Mouse (Mus musculus) cortical plate, adult 2 months (tissue): ENCODE measurements around the gene Igfbp6. TPM values are rescaled to one million over a fixed set of nuclear protein-coding genes. Genes with fewer than 3 reads are reported as not detected.

Experiments used
- H3K27ac ChIP-seq: fragments of 200-500 bp; 2 replicates; pipeline ENCODE4 v1.5.1; 2012; ENCODE audit warnings: low read length, control low read depth, inconsistent platforms; ENCODE audit not compliant: insufficient read depth
- H3K4me1 ChIP-seq: fragments of 200-500 bp; 2 replicates; pipeline ENCODE4 v1.6.1; 2011; ENCODE audit warnings: low read length; ENCODE audit not compliant: control insufficient read depth, insufficient read depth
- H3K4me3 ChIP-seq: fragments of 200-500 bp; 2 replicates; pipeline ENCODE4 v1.5.1; 2011; ENCODE audit warnings: mild to moderate bottlenecking, low read length, control low read depth; ENCODE audit not compliant: insufficient read depth
- CTCF ChIP-seq: fragments of 200-500 bp; IDR thresholded peaks from 2 replicates; pipeline ENCODE4 v1.5.1; 2011; ENCODE audit warnings: mild to moderate bottlenecking, control low read depth, low read length; ENCODE audit not compliant: insufficient read depth; ENCODE audit errors: extremely low read depth
- POLR2A ChIP-seq: fragments of 200-500 bp; IDR thresholded peaks from 2 replicates; pipeline ENCODE4 v1.6.1; 2011; ENCODE audit warnings: mild to moderate bottlenecking, low read length, control low read depth; ENCODE audit not compliant: insufficient read depth; ENCODE audit errors: extremely low read depth
- polyA plus RNA-seq: library from polyadenylated mRNA; depleted of rRNA; stranded (reverse); fragments of >200 nt; gene quantifications from 2 replicates; pipeline ENCODE4 v1.2.3, GENCODE M21; 2012

Igfbp6 gene
- polyA plus RNA-seq, 1 experiment = 69.5 TPM

GRCm38 (mm10) chr15:102107689-102108573 is 36.2 kb upstream of the Igfbp6 start:
- no peak overlapping the region; the same call in 1 of the 2 replicates for H3K4me3 ChIP-seq
- H3K27ac ChIP-seq = no peak overlapping the region
- TF ChIP-seq CTCF (peak; percentile 75), POLR2A (no peak)
- peaks cover 7% of the 10 kb centered on the region for H3K4me1 ChIP-seq

- Histone ChIP-seq H3K4me1 (peaks cover 7% of the 10 kb centered on the region), H3K27ac (no peak overlapping the region), H3K4me3 (no peak overlapping the region)
- TF ChIP-seq CTCF (peak; percentile 80), POLR2A (no peak)
Measured at GRCm38 (mm10) chr15:102108651-102109525, 35.3 kb upstream of the Igfbp6 start.

GRCm38 (mm10) chr15:102110271-102110670 is 33.9 kb upstream of the Igfbp6 start:
- no peak overlapping the region for H3K27ac ChIP-seq
- H3K4me1 ChIP-seq = peaks cover 5% of the 10 kb centered on the region
- H3K4me3 ChIP-seq = no peak overlapping the region

GRCm38 (mm10) chr15:102110701-102111494 is 33.3 kb upstream of the Igfbp6 start:
- TF ChIP-seq POLR2A (no peak), CTCF (no peak)
- Histone ChIP-seq H3K4me3 (no peak overlapping the region), H3K27ac (no peak overlapping the region), H3K4me1 (peaks cover 5% of the 10 kb centered on the region)

More at GRCm38 (mm10) chr15:102110271-102110670, 33.9 kb upstream of the Igfbp6 start:
- TF ChIP-seq POLR2A (no peak), CTCF (no peak)

GRCm38 (mm10) chr15:102111495-102111829 is 32.7 kb upstream of the Igfbp6 start:
- Histone ChIP-seq H3K4me1 (peaks cover 5% of the 10 kb centered on the region), H3K27ac (no peak overlapping the region), H3K4me3 (no peak overlapping the region)
- no peak for TF ChIP-seq POLR2A
- no peak for TF ChIP-seq CTCF

- Histone ChIP-seq H3K4me1 (peaks cover 5% of the 10 kb centered on the region), H3K4me3 (no peak overlapping the region), H3K27ac (no peak overlapping the region)
- no peak for TF ChIP-seq CTCF
- no peak for TF ChIP-seq POLR2A
Measured at GRCm38 (mm10) chr15:102112181-102112580, 32.0 kb upstream of the Igfbp6 start.

- Histone ChIP-seq H3K4me3 (no peak overlapping the region), H3K4me1 (peaks cover under 1% of the 10 kb centered on the region; the same call in 1 of the 2 replicates), H3K27ac (no peak overlapping the region)
- no peak for TF ChIP-seq POLR2A
Measured at GRCm38 (mm10) chr15:102112827-102113226, 31.3 kb upstream of the Igfbp6 start.

- H3K27ac ChIP-seq = no peak overlapping the region
- TF ChIP-seq CTCF = no peak
- TF ChIP-seq POLR2A = no peak
- H3K4me3 ChIP-seq = no peak overlapping the region
- no peaks in the 10 kb centered on the region for H3K4me1 ChIP-seq
Measured at GRCm38 (mm10) chr15:102113674-102114073, 30.5 kb upstream of the Igfbp6 start.

- no peak overlapping the region for H3K27ac ChIP-seq
- H3K4me3 ChIP-seq = no peak overlapping the region
- TF ChIP-seq POLR2A (no peak), CTCF (no peak)
- no peaks in the 10 kb centered on the region for H3K4me1 ChIP-seq
Measured at GRCm38 (mm10) chr15:102114651-102115260, 29.4 kb upstream of the Igfbp6 start.
